Mouse (Mus musculus): ENCODE measurements around the gene Olfr1378.

Gene Olfr1378

DNA sequence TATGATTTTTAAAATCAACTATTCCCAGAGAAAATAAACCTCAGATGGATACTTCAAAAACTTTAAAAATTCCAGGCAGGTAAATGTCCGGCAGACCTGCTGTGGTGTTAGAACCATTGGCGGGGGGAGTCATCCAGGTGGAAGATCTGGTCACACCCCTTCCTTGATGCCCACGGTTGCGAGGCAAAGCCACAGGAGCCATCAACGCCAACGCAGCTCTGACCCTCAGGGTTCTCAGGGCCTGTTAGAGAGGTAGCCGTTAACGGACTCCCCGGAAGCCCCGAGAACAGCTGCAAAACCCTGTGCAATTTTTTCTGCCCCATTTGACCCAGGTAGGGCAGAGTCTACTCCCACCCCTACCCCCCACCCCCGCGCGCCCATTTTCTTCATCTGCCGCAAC lies 22.8 kb upstream of the Olfr1378 start, which contains the start of gene 4933414I15Rik:
4933414I15Rik (minus strand) TSS at position 260 of the 400 bp plus-strand sequence.
- no peak for TF ChIP-seq NANOG (IDR thresholded peaks at IDR 0.05; ENCODE audit: borderline replicate concordance, low read length)
- TF ChIP-seq POU5F1 (IDR thresholded peaks at IDR 0.05; ENCODE audit: borderline replicate concordance, low read length) = no peak
- TF ChIP-seq CTCF (conservative IDR thresholded peaks at IDR 0.05; ENCODE audit: low read length) = no peak
- H3K4me1 ChIP-seq (replicated peaks; ENCODE audit: low read depth, low read length) = peaks cover 4% of the 10 kb centered on the region; the same call in 1 of the 2 replicates
- peaks cover 35% of the 10 kb centered on the region for H3K27me3 ChIP-seq (ENCODE audit: insufficient read depth, low read length)
- H3K4me3 ChIP-seq (replicated peaks; ENCODE audit: low read length) = no peak within 1 kb of the TSS
- no peaks in the 10 kb centered on the region for H3K9me3 ChIP-seq (ENCODE audit: low read length)
- H3K36me3 ChIP-seq (ENCODE audit: insufficient read depth, low read length) = no peaks in the 10 kb centered on the region

DNA sequence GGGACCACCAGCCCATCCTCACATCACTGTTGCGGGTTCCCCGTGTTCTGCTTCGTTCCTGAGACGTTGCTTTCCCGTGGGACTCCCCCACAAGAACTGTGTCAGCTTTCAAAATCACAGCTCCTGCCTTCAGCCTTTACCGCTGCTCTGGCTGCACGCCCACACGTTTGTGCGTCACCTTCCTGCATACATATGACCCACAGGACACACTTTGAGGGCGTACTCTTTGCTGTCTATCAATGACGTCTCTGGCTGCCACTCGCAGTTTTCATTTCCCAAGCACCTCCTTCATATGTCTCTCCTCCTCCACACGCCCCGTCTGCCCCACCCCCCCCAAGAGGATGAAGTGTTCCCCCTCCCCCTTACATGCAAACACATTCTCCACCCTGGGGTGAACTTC lies 14.0 kb upstream of the Olfr1378 start:
- no peak for TF ChIP-seq NANOG (IDR thresholded peaks at IDR 0.05; ENCODE audit: borderline replicate concordance, low read length)
- TF ChIP-seq POU5F1 (IDR thresholded peaks at IDR 0.05; ENCODE audit: borderline replicate concordance, low read length) = no peak
- TF ChIP-seq CTCF (conservative IDR thresholded peaks at IDR 0.05; ENCODE audit: low read length) = no peak
- Histone ChIP-seq H3K9me3 (ENCODE audit: low read length) (no peaks in the 10 kb centered on the region), H3K36me3 (ENCODE audit: insufficient read depth, low read length) (no peaks in the 10 kb centered on the region), H3K4me1 (replicated peaks; ENCODE audit: low read depth, low read length) (peaks cover 18% of the 10 kb centered on the region), H3K4me3 (replicated peaks; ENCODE audit: low read length) (no peak overlapping the region), H3K27me3 (ENCODE audit: insufficient read depth, low read length) (peaks cover 21% of the 10 kb centered on the region)

DNA sequence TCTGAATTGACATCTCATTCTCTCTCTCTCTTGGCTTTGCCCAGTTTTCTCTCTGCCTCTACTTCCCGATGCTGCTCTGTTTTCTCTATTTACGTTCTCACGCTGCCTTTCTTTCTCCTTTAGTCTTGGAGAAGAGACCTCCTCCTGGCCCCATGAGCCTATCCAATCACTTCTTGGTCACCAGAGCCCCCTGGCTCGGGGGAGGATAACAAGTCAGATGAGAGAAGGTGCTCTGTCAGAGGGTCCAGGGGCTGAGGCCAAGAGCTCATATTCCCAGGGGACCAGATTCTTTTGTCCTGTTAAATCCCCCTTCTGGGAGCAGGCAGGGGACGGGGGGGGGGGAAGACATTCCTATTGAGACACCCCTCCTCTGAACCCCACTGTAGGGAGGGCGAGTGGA lies 12.7 kb upstream of the Olfr1378 start, which contains the start of gene Prop1:
Prop1 (minus strand) TSS at position 101 of the 400 bp plus-strand sequence.
- Histone ChIP-seq H3K36me3 (ENCODE audit: insufficient read depth, low read length) (no peaks in the 10 kb centered on the region), H3K4me1 (replicated peaks; ENCODE audit: low read depth, low read length) (peaks cover 18% of the 10 kb centered on the region), H3K27me3 (ENCODE audit: insufficient read depth, low read length) (peaks cover 24% of the 10 kb centered on the region), H3K9me3 (ENCODE audit: low read length) (no peaks in the 10 kb centered on the region), H3K4me3 (replicated peaks; ENCODE audit: low read length) (no peak within 1 kb of the TSS)
- no peak for TF ChIP-seq CTCF (conservative IDR thresholded peaks at IDR 0.05; ENCODE audit: low read length)
- TF ChIP-seq NANOG (IDR thresholded peaks at IDR 0.05; ENCODE audit: borderline replicate concordance, low read length) = no peak
- no peak for TF ChIP-seq POU5F1 (IDR thresholded peaks at IDR 0.05; ENCODE audit: borderline replicate concordance, low read length)

DNA sequence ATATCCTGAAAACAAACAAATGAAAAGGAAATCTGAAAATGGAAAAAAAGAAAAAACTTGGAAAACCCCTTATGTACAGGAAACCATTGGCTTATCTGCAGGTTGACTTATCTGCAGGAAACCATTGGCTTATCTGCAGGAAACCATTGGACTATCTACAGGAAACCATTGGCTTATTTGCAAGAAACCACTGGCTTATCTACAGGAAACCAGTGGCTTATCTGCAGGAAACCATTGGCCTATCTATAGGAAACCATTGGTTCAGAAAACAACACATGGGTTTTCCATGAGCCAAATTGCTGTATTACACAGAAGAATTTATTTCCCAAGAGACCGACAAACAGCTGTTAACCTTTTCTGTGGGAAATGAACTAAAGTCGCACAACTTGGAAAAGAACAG lies 1.4 kb upstream of the Olfr1378 start:
- Histone ChIP-seq H3K36me3 (ENCODE audit: insufficient read depth, low read length) (no peaks in the 10 kb centered on the region), H3K27me3 (ENCODE audit: insufficient read depth, low read length) (no peaks in the 10 kb centered on the region), H3K4me1 (replicated peaks; ENCODE audit: low read depth, low read length) (no peaks in the 10 kb centered on the region), H3K4me3 (replicated peaks; ENCODE audit: low read length) (no peak overlapping the region), H3K9me3 (ENCODE audit: low read length) (no peaks in the 10 kb centered on the region)
- no peak for TF ChIP-seq NANOG (IDR thresholded peaks at IDR 0.05; ENCODE audit: borderline replicate concordance, low read length)
- TF ChIP-seq CTCF (conservative IDR thresholded peaks at IDR 0.05; ENCODE audit: low read length) = no peak
- TF ChIP-seq POU5F1 (IDR thresholded peaks at IDR 0.05; ENCODE audit: borderline replicate concordance, low read length) = no peak

DNA sequence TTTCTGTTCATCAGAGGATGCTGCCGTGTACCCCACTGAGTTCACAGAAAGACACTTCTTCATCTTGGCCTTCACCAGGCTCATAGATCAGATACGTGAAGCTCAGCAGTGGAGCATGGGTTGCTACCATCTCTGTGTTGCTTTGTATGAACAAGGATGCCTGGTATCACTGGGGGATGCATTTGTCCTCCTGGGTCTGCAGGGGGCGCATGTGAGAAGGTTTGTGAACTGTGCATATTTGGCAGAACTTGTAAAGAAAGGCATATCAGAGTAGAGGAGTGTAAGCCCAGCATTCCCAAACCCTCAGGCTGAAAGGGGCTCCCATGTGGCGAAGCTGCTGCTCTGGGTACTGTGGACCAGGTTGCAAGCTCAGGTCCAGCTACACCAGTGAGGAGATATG lies 10.9 kb downstream of the Olfr1378 start:
- Histone ChIP-seq H3K27me3 (ENCODE audit: insufficient read depth, low read length) (no peaks in the 10 kb centered on the region), H3K4me1 (replicated peaks; ENCODE audit: low read depth, low read length) (no peaks in the 10 kb centered on the region), H3K36me3 (ENCODE audit: insufficient read depth, low read length) (no peaks in the 10 kb centered on the region), H3K9me3 (ENCODE audit: low read length) (no peaks in the 10 kb centered on the region), H3K4me3 (replicated peaks; ENCODE audit: low read length) (no peak overlapping the region)
- peak; percentile 50 for TF ChIP-seq CTCF (conservative IDR thresholded peaks at IDR 0.05; ENCODE audit: low read length)
- TF ChIP-seq NANOG (IDR thresholded peaks at IDR 0.05; ENCODE audit: borderline replicate concordance, low read length) = no peak

DNA sequence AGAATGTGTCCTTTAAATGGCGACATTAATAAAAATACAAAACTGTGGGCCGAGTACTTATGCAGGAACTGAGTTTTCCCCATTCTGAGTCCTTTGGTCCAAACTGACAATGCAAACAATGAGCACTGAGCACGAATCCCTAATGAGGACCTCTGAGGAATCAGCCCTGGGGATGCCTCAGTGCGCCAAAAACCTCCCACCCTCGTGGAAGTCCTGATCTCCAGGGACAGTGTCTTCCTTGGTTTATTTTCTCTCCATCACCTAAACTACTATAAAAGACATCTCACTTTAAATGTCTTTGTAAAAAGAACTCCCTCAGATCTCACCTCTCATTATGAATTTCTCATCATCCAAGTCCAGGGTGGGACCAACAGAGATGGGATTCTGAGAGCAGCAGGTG lies 15.3 kb downstream of the Olfr1378 start, which contains the start of gene Olfr1377:
Olfr1377 (plus strand) TSS at position 301 of the 400 bp plus-strand sequence.
- no peak for TF ChIP-seq NANOG (IDR thresholded peaks at IDR 0.05; ENCODE audit: borderline replicate concordance, low read length)
- no peak for TF ChIP-seq CTCF (conservative IDR thresholded peaks at IDR 0.05; ENCODE audit: low read length)
- TF ChIP-seq POU5F1 (IDR thresholded peaks at IDR 0.05; ENCODE audit: borderline replicate concordance, low read length) = no peak
- H3K27me3 ChIP-seq (ENCODE audit: insufficient read depth, low read length) = no peaks in the 10 kb centered on the region
- H3K9me3 ChIP-seq (ENCODE audit: low read length) = no peaks in the 10 kb centered on the region
- H3K4me1 ChIP-seq (replicated peaks; ENCODE audit: low read depth, low read length) = no peaks in the 10 kb centered on the region
- no peaks in the 10 kb centered on the region for H3K36me3 ChIP-seq (ENCODE audit: insufficient read depth, low read length)
- no peak within 1 kb of the TSS for H3K4me3 ChIP-seq (replicated peaks; ENCODE audit: low read length)

DNA sequence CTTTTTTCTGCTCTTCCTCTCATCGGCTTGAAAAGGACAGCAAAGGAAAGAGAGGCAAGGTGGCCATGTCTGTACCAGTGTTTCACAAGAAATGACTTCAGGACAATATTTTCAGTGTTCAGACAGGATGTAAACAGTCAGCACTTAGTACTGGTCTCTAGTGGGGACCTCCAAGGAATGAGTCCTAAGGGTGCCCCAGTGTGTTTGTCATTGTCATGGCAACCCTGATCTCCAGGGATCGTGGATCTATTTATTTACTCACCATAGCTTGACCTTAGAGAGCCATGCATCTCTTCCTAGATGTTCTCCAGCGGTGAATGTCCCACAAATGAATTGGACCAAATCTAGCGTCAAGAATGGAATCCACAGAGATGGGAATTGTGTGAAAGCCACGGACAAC lies 37.0 kb downstream of the Olfr1378 start, which contains the start of gene Olfr51:
Olfr51 (plus strand) TSS at position 301 of the 400 bp plus-strand sequence.
- no peaks in the 10 kb centered on the region for H3K4me1 ChIP-seq (replicated peaks; ENCODE audit: low read depth, low read length)
- TF ChIP-seq POU5F1 (IDR thresholded peaks at IDR 0.05; ENCODE audit: borderline replicate concordance, low read length) (no peak), CTCF (conservative IDR thresholded peaks at IDR 0.05; ENCODE audit: low read length) (no peak), NANOG (IDR thresholded peaks at IDR 0.05; ENCODE audit: borderline replicate concordance, low read length) (no peak)

DNA sequence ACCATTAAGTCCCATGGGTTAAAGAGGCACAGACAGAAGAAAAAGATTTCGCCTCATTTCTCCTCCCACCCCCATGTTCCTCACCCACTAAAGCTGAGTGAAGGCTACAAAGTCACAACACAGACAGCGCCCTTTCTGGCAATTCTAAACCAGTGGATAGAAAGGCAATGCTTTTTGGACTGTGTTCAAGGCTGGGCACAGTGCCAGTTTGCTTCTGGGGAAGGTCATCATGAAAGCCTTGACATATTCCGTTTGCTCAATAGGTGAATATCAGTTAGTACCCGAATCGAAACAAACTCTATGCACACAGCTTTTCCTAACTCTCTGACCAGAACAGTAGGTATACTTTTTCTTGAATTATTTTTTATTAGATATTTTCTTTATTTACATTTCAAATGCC lies 45.5 kb downstream of the Olfr1378 start:
- Histone ChIP-seq H3K9me3 (ENCODE audit: low read length) (peaks cover 6% of the 10 kb centered on the region; the same call in 1 of the 2 replicates), H3K36me3 (ENCODE audit: insufficient read depth, low read length) (no peaks in the 10 kb centered on the region), H3K27me3 (ENCODE audit: insufficient read depth, low read length) (no peaks in the 10 kb centered on the region), H3K4me3 (replicated peaks; ENCODE audit: low read length) (no peak overlapping the region), H3K4me1 (replicated peaks; ENCODE audit: low read depth, low read length) (no peaks in the 10 kb centered on the region)
- TF ChIP-seq CTCF (conservative IDR thresholded peaks at IDR 0.05; ENCODE audit: low read length) = no peak
- TF ChIP-seq POU5F1 (IDR thresholded peaks at IDR 0.05; ENCODE audit: borderline replicate concordance, low read length) = no peak
- no peak for TF ChIP-seq NANOG (IDR thresholded peaks at IDR 0.05; ENCODE audit: borderline replicate concordance, low read length)

More for the DNA sequence above, 37.0 kb downstream of the Olfr1378 start, which contains the start of gene Olfr51:
- Histone ChIP-seq H3K27me3 (ENCODE audit: insufficient read depth, low read length) (no peaks in the 10 kb centered on the region), H3K9me3 (ENCODE audit: low read length) (no peaks in the 10 kb centered on the region), H3K4me3 (replicated peaks; ENCODE audit: low read length) (no peak within 1 kb of the TSS), H3K36me3 (ENCODE audit: insufficient read depth, low read length) (no peaks in the 10 kb centered on the region)

DNA sequence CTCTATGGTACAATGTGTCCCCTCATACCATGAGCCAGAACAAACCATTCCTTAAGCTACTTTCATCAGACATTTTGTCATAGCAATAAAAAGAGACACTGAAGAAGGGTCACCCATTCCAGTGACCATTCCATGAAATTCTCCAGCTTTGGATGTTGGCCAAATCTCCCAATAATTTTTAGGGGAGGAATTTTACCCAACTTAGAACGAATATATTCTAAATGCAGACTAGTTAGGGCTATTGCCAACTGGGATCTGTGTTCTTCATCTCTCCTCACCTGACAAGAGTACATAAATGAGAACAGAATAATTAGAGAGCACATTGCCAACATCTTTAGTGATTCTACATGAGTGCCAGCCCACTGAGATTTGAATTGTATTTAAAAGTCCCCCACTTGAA lies 47.6 kb downstream of the Olfr1378 start, which contains the start of gene Olfr54:
Olfr54 (plus strand) TSS at position 301 of the 400 bp plus-strand sequence.
- no peak for TF ChIP-seq CTCF (conservative IDR thresholded peaks at IDR 0.05; ENCODE audit: low read length)
- TF ChIP-seq POU5F1 (IDR thresholded peaks at IDR 0.05; ENCODE audit: borderline replicate concordance, low read length) = no peak
- TF ChIP-seq NANOG (IDR thresholded peaks at IDR 0.05; ENCODE audit: borderline replicate concordance, low read length) = no peak
- no peaks in the 10 kb centered on the region for H3K4me1 ChIP-seq (replicated peaks; ENCODE audit: low read depth, low read length)
- no peaks in the 10 kb centered on the region for H3K27me3 ChIP-seq (ENCODE audit: insufficient read depth, low read length)
- no peak within 1 kb of the TSS for H3K4me3 ChIP-seq (replicated peaks; ENCODE audit: low read length)
- peaks cover 6% of the 10 kb centered on the region; the same call in 1 of the 2 replicates for H3K9me3 ChIP-seq (ENCODE audit: low read length)
- H3K36me3 ChIP-seq (ENCODE audit: insufficient read depth, low read length) = no peaks in the 10 kb centered on the region
